27 mouse cellular contexts compared by ENCODE assay signal in genomic region chr8:123122670-123123069, GRCm38 (mm10). TPM values are rescaled to one million over a fixed set of nuclear protein-coding genes. Genes with fewer than 3 reads are reported as not detected.
DNase-seq lines count a peak whose midpoint lies in the region; ATAC-seq and TF ChIP-seq lines count a peak whose summit lies in the region.
"Had no signal": no experiment of that assay in that cellular context is flagged by ENCODE, and none has a peak within 500 bp of the region (broad histone marks: within the 10 kb centered on the region; RNA-seq: fewer than 3 reads in every experiment).

No protein-coding gene starts in this region.

- no peak for DNase-seq in frontal cortex, postnatal 10 days (ENCODE audit: low spot score in 2 of 2)
- no peak for DNase-seq in layer of hippocampus, adult 2 months (ENCODE audit: low spot score in 2 of 2)
- DNase-seq in layer of hippocampus, adult 8-10 months (ENCODE audit: low spot score in 2 of 2): no peak
- DNase-seq in 3T3-L1 (ENCODE audit: low read depth, low spot score): peak; percentile 46
- DNase-seq in brain, adult 2 months (ENCODE audit: low read depth, low spot score): peak; percentile 66
- no peak for DNase-seq in thymus, postnatal 4 days
- DNase-seq: adrenal gland, adult 8-10 months; adrenal gland, postnatal 25 days; cerebellum, adult 18-20 months; cerebellum, adult 9-10 months; cerebellum, postnatal 14 days; gastrocnemius, postnatal 25 days; heart, adult 18-20 months; heart, postnatal 10 days; heart, postnatal 36 days had no signal

- H3K27ac ChIP-seq in layer of hippocampus, adult 2 months: peak overlapping the region; percentile 43; the same call in 1 of the 2 replicates
- H3K27ac ChIP-seq: forebrain, embryonic 10.5 days; forebrain, embryonic 13.5 days; heart, embryonic 15.5 days; hindbrain, embryonic 10.5 days; hindbrain, embryonic 14.5 days; hindbrain, postnatal 0 days had no signal

- no peak for TF ChIP-seq CTCF in layer of hippocampus, adult 2 months (conservative IDR thresholded peaks at IDR 0.05)

- ATAC-seq in frontal cortex, adult (ENCODE audit: low TSS enrichment): peak; percentile 82; the same call in 1 of the 2 replicates
- no peak for ATAC-seq in megakaryocyte progenitor cell, adult 5-6 weeks (replicated peaks; ENCODE audit: poor library complexity)
- ATAC-seq: activated CD4-positive, CD25-positive, alpha-beta regulatory T cell, adult 4 months; CD4-positive, CD25-positive, alpha-beta regulatory T cell, adult 4 months; forebrain, embryonic 13.5 days; forebrain, embryonic 16.5 days; hindbrain, postnatal 0 days had no signal

- no peak overlapping the region for H3K4me3 ChIP-seq in layer of hippocampus, adult 2 months
- H3K4me3 ChIP-seq: forebrain, embryonic 10.5 days; forebrain, embryonic 13.5 days; heart, embryonic 12.5 days; heart, embryonic 15.5 days; hindbrain, embryonic 10.5 days had no signal

RNA-seq across cellular contexts. Expression of gene Cpne7, which starts 5.5 kb away (rescaled TPM):
- 100 to 1,000 TPM; 257 to 313 TPM for total RNA-seq in layer of hippocampus, adult 2 months (2021)
- total RNA-seq in layer of hippocampus, adult 8-10 months (2022): 100 to 1,000 TPM; 277 to 341 (median 303) TPM
- not detected in 2 replicates for total RNA-seq in megakaryocyte progenitor cell, adult 5-6 weeks (2015)
- not detected in 2 replicates for total RNA-seq in megakaryocyte progenitor cell, adult 5-6 weeks (2017)

RNA-seq across cellular contexts. Expression of gene Rpl13, which starts 20.5 kb away (rescaled TPM):
- total RNA-seq in layer of hippocampus, adult 2 months (2021): 100 to 1,000 TPM; 418 to 466 TPM
- total RNA-seq in layer of hippocampus, adult 8-10 months (2022): 100 to 1,000 TPM; 359 to 512 (median 443) TPM
- 1,201 and 1,251 TPM in 2 replicates for total RNA-seq in megakaryocyte progenitor cell, adult 5-6 weeks (2015)
- 3,072 and 3,507 TPM in 2 replicates for total RNA-seq in megakaryocyte progenitor cell, adult 5-6 weeks (2017)

RNA-seq across cellular contexts. Expression of gene Sult5a1, which starts 35.4 kb away (rescaled TPM):
- 1 to 10 TPM; 2.0 to 2.8 TPM for total RNA-seq in layer of hippocampus, adult 2 months (2021)
- 1 to 10 TPM; 1.7 to 3.1 (median 1.9) TPM for total RNA-seq in layer of hippocampus, adult 8-10 months (2022)
- not detected in 2 replicates for total RNA-seq in megakaryocyte progenitor cell, adult 5-6 weeks (2015)
- total RNA-seq in megakaryocyte progenitor cell, adult 5-6 weeks (2017): not detected in 2 replicates

RNA-seq across cellular contexts. Expression of gene Spg7, which starts 59.9 kb away (rescaled TPM):
- 10 to 100 TPM; 63.4 to 66.3 TPM for total RNA-seq in layer of hippocampus, adult 2 months (2021)
- 10 to 100 TPM; 51.8 to 64.2 (median 60.9) TPM for total RNA-seq in layer of hippocampus, adult 8-10 months (2022)
- total RNA-seq in megakaryocyte progenitor cell, adult 5-6 weeks (2015): 33.1 and 49.6 TPM in 2 replicates
- 61.1 and 74.1 TPM in 2 replicates for total RNA-seq in megakaryocyte progenitor cell, adult 5-6 weeks (2017)

Comparison
In these comparisons a context has a peak if more than half of its experiments do, and no peak if none do; other contexts are left out.
1. DNase-seq: peak in 3T3-L1 (single experiment) and brain, adult 2 months (single experiment); none in frontal cortex, postnatal 10 days (0 of 2), layer of hippocampus, adult 2 months (0 of 2), layer of hippocampus, adult 8-10 months (0 of 2) and thymus, postnatal 4 days (single experiment).
2. RNA of gene Cpne7, which starts 5.5 kb away (total RNA-seq): 257 to 313 TPM in layer of hippocampus, adult 2 months and 277 to 341 TPM in layer of hippocampus, adult 8-10 months; not detected in megakaryocyte progenitor cell, adult 5-6 weeks; every median in the first group is over 100 times any median in the second.